Comparison of ENCODE assay signal across 25 mouse cellular contexts in genomic region chr9:20552698-20553097, GRCm38 (mm10).
"Had no signal": no experiment of that assay in that cellular context is flagged by ENCODE, and none has a peak within 500 bp of the region (broad histone marks: within the 10 kb centered on the region; RNA-seq: fewer than 3 reads in every experiment).

No protein-coding gene starts in this region.

- DNase-seq: gastrocnemius, postnatal 10 days; gastrocnemius, postnatal 36 days; heart, postnatal 14 days; kidney, adult 11 months; kidney, adult 2 months; kidney, adult 9 months; kidney, postnatal 14 days; kidney, postnatal 36 days; layer of hippocampus, adult 9-11 months; liver; liver, embryonic 13.5 days; liver, postnatal 0 days had no signal

- H3K4me3 ChIP-seq: heart, embryonic 13.5 days; heart, embryonic 15.5 days; hindbrain, embryonic 13.5 days; hindbrain, embryonic 15.5 days; kidney, embryonic 15.5 days; left cerebral cortex, adult 2 months; limb, embryonic 10.5 days; limb, embryonic 12.5 days; liver, embryonic 13.5 days; liver, embryonic 15.5 days had no signal

- ATAC-seq: hindbrain, postnatal 0 days; liver, postnatal 0 days had no signal

- H3K4me1 ChIP-seq: heart, embryonic 13.5 days; heart, embryonic 15.5 days; hindbrain, embryonic 13.5 days; hindbrain, embryonic 15.5 days; kidney, embryonic 15.5 days; limb, embryonic 10.5 days; limb, embryonic 12.5 days; liver, embryonic 13.5 days; liver, embryonic 15.5 days had no signal

- H3K9ac ChIP-seq: heart, embryonic 13.5 days; heart, embryonic 15.5 days; hindbrain, embryonic 13.5 days; hindbrain, embryonic 15.5 days; kidney, embryonic 15.5 days; limb, embryonic 12.5 days; liver, embryonic 13.5 days; liver, embryonic 15.5 days; liver, postnatal 0 days had no signal

- H3K36me3 ChIP-seq: heart, embryonic 13.5 days; heart, embryonic 15.5 days; hindbrain, embryonic 13.5 days; hindbrain, embryonic 15.5 days; kidney, embryonic 15.5 days; limb, embryonic 10.5 days; limb, embryonic 12.5 days; liver, embryonic 13.5 days; liver, embryonic 15.5 days had no signal

- H3K27me3 ChIP-seq: kidney, embryonic 15.5 days; limb, embryonic 12.5 days; liver, embryonic 13.5 days had no signal

- H3K9me3 ChIP-seq: heart, embryonic 13.5 days; heart, embryonic 15.5 days; hindbrain, embryonic 13.5 days; hindbrain, embryonic 15.5 days; limb, embryonic 10.5 days; limb, embryonic 12.5 days; liver, embryonic 13.5 days; liver, embryonic 15.5 days had no signal

- H3K27ac ChIP-seq: heart, embryonic 13.5 days; heart, embryonic 15.5 days; hindbrain, embryonic 13.5 days; hindbrain, embryonic 15.5 days; hindbrain, postnatal 0 days; kidney, embryonic 15.5 days; kidney, postnatal 0 days; left cerebral cortex, adult 2 months; limb, embryonic 10.5 days; limb, embryonic 12.5 days; liver, embryonic 13.5 days; liver, embryonic 15.5 days had no signal

- H3K4me2 ChIP-seq: heart, embryonic 11.5 days; heart, embryonic 13.5 days; heart, embryonic 15.5 days; hindbrain, embryonic 13.5 days; hindbrain, embryonic 15.5 days; kidney, embryonic 15.5 days; limb, embryonic 12.5 days; liver, embryonic 11.5 days; liver, embryonic 13.5 days; liver, embryonic 15.5 days had no signal
